Mouse (Mus musculus): ENCODE measurements around the gene 9130409I23Rik.

DNA sequence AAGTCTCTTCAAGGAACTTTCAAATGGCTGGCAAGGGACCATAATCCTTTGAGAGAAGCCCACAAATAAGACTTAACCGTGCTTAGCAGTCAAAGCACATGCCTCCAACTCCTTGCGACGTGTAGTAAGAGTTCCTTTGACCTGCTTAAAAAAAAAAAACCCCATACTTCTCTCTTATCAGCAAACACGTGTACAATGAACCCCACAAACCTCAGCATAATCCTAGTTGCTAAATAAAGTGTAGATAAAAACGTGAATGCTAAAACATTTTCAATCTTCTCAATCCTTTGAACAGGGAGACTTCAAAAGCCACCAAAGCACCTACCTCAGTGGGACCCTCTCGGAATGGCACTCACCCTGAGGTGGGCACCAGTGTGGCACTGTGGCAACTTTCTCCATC is 37.6 kb upstream of the 9130409I23Rik start:
- TF ChIP-seq GATA1 (IDR thresholded peaks at IDR 0.05; ENCODE audit: borderline replicate concordance, low read length) (no peak), FLI1 (IDR thresholded peaks at IDR 0.05; ENCODE audit: low read length) (no peak)
